Mouse (Mus musculus) ovary, adult 18-20 months (tissue): ENCODE results near the gene Tll1.

ENCODE experiments used
- DNase-seq: peaks from one replicate; pipeline ENCODE4 v3.0.0; 2022; ENCODE audit warnings: low spot score, mixed read lengths

The Tll1 gene

DNA sequence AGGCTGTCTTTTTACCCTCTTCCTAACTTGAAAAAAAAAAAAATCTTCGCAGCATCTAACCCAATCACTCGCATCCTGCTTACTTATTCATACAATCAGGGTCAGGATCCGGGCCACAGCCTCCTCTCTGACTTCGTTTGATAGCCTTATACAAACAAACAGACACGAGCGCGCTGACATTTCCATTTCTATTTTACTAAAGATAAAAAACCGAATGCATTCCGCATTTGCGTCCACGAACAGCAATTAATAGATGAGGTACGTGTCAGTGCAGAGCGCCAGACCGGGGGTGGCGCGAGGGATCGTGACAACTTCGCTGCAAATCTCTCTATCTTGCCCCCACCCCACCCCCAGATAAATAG is at the start of gene Tll1:
Gene Tll1, minus strand, starts transcription at position 248 of the 362 bp plus-strand sequence.
- DNase-seq: no peak

- DNase-seq: no peak
Observed at GRCm38 (mm10) chr8:64238645-64239044, 32.6 kb upstream of the Tll1 start.

GRCm38 (mm10) chr8:64221600-64221999 is 15.5 kb upstream of the Tll1 start:
- no peak for DNase-seq

DNA sequence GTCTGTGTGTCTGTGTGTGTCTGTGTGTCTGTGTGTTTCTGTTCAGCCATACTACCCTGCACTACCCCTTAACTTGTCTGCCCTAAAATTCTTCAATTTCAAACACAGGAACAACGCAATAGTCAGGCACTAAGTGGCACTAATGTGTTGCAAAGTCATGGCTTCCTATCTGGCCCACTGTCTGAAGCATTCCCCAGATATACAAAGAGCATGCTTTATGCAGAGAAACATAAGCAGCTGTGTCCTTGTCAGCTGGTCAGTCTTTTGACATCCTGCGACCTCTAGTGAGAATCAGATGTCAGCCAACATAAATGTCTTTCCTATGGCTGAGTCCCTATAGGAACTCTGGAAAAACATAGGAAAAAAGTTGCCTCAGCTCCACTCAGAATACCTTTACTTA is 11.6 kb upstream of the Tll1 start:
- no peak for DNase-seq

DNA sequence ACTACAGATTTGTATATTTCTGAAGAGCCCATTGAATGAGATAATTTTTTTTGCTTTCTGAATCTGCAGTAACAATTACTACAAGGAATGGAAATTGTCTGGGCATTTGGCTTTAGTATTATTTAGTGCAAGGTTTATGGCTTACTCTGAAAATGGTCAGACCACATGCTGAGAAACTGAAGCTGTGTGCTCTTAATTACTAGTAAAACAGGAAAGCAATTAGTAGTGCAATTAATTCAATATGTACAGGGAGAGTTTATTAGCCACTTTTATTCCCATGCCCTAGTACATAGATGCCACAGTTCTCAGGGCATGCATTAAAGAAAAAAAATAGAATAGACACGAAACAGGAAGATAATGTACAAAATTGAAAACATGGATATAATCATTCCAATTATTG is 10.2 kb upstream of the Tll1 start:
- no peak for DNase-seq

DNA sequence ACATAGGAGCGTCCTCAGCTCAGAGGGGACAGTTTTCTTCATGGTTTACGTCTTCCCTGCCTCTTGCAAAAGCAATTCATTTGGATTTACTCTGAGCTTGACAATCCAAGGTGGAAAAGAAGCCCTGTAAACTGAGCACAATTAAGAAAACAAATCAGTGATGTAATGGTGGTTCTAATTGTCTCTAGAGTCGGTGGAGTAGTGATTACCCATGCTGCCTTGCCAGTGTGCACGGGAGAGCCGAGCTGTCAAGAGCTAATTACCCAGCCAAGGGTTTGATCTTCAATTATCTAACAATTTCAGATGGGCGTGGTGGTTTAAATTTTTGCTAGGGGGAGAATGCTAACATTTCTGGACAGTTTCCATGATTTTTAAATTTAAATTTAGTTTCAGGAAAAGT is 9.3 kb upstream of the Tll1 start:
- no peak for DNase-seq

DNA sequence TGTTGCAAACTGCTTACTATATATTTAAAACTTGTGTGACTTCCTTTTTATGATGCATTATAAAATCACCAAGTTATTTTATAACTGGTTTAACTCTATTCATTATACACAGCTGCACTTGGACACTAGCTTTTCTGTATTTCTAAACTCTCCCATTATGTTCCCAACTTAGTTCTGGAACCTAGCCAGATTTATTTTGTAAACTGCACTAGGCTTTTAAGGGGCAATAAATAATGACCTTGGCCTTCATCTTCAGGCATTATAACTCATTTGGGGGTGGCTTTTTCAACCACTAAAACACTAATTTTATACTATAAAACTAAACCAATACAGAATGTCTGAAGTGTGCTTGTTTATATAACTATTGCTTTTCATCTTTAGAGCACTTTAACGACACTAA is 8.8 kb upstream of the Tll1 start:
- DNase-seq: no peak

- DNase-seq: no peak
Observed at GRCm38 (mm10) chr8:64206411-64206861, 365 bp upstream of the Tll1 start.

GRCm38 (mm10) chr8:64205321-64206023 is 599 bp downstream of the Tll1 start:
- DNase-seq: no peak

DNA sequence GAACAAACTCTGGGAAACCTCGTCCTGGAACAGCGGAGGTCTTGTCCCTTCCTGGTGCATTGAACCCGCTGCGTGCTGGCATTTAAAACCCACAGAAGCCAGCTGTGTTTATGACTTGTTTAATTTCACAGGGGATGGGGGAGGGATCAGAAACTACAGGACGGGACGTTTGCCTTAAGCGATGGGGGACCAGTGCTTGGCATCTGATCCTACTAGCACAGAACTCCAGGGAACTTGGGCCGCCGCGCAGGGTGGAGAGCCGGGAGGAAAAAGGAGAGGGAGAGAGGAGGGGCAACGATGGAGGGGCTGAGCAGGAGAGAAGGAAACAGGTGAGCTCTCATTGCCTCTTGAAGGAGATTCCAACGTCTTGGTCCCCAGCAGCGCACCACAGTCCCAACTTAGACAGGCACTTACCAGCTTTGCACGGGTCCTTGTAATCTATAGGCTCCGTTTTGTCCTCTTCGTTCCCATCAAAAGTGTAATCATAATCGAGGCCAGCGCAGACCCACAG is 1.2 kb downstream of the Tll1 start:
- DNase-seq: no peak

DNA sequence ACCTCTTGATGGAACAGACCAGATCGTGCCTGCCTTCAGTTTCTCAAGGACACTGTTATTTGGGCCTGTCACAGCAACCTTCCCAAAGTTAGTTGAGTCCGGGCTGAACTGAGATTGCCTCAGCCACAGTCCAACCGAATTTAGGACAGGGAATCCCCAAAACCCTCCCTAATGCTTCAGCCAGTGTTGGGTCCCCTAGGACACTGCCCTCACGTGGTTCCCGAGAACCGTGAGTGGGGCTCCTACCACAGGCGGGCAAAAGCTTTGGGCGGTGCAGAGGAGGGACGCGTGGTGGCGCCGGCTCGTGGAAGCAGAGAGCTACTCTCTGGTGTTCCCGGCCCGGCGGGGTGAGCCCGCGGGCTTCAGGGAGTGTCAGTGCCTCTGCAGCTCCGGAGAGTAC is 1.9 kb downstream of the Tll1 start:
- no peak for DNase-seq

- DNase-seq: no peak
Observed at GRCm38 (mm10) chr8:64198326-64198725, 7.7 kb downstream of the Tll1 start.

- no peak for DNase-seq
Observed at GRCm38 (mm10) chr8:64193421-64193820, 12.7 kb downstream of the Tll1 start.

DNA sequence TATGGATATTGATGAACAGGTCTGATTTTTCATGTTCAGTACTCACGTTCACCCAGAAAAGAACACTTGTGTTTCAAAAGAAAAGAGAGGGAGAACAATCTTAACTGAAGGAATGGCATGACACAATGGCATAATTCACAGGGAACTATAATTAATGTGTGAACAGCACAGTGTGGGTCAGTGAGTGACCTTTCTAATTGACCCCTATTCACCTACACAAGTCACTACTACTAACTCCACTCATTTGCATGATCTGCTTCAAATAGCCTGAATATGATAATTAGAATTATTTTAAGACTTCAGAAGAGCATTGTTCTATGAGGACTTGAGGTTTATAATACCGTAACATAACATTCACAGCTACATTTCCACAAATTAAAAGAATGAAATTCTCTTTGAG is 18.2 kb downstream of the Tll1 start:
- DNase-seq: no peak

GRCm38 (mm10) chr8:64176931-64177330 is 29.1 kb downstream of the Tll1 start:
- no peak for DNase-seq

GRCm38 (mm10) chr8:64174916-64175315 is 31.2 kb downstream of the Tll1 start:
- DNase-seq: no peak

GRCm38 (mm10) chr8:64173759-64174158 is 32.3 kb downstream of the Tll1 start:
- DNase-seq: no peak

DNA sequence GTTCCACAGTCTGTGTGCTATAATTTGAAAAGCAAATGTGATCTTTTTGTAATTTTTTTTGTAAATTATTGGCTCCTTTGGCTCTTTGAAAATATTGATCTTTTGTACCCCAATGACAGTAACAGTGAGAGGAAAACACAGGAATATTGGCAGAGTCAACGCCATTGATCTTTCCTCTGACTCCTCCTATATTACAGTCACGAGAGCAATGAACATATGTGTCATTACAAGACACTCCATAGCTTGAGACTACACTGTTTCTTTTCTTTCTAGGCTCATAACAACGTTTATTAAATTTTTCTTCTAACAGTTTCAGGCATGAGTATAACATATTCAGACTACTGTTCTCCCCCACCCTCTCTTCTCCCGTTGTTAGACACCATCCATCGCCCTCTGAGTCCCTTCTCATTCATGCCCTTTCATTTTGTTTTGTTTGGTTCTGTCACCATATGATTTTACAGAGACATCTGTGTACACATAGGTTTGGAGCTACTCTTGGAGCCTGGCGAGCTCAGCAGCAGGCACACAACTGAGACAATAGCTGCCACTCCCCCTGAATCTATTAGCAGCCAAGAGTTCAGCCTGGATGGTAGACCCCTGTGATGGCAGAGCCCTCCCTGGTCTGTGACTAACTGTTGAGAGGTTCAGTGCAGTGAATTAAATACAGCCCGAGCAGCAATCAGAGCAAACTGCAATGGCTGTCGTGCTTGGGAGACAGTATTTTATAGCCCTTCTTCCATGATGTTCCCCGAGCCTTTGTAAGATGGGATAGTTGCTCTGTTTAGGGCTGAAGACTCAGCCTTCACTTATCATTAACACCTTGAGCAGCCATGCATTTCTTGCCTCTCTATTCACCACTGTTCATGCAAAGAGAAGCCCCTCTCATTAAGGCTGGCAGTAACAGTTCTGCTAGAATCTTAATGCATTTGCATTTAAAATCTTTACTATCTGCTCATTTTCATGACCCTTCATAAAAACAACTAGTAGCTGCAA is 52.9 kb downstream of the Tll1 start:
- no peak for DNase-seq

DNA sequence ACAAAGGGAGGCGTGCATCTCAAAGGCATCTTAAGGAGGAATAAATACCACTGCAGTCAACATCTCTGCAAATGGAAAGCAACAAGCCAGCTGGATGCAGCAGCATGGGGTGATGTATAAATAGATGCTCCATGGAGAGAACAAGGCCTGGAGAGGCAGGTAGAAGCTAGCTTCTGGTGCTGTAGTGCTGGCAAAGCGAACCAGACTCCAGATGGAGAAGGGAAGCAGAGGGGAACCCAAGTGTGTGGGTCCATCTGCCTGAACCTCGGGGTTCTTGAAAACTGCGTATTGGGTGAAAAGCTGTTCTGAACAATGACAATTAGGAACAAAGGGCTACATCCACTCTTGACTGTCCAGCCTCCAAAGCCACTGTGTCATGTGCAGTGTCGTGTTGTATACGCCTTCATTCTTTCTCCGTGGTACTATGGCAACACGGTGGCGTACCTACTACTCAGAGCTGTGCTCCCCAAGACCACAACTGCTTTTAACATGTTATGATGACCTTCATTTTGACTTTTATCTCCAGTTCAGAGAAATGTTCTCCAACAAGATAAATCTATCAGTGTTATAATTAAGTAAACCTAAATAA is 53.8 kb downstream of the Tll1 start:
- no peak for DNase-seq

DNA sequence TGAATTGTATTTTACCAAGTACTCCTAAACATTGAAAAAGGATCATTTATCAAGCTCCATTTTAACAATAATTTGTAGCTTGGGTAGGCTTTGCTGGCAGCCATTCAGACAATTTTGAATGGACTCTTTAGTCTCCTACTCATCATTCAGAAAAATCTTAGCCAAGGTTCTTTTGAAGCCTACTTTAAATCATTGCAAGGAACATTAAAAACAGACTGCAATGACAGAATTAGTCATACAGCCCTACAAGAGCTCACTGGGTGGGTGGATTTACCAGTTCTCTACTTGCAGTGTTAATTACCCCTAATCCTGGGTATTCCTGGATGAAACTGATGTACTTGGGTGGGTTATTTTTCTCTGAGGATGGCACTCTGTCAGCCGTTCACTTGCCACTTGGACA is 69.5 kb downstream of the Tll1 start:
- no peak for DNase-seq

- no peak for DNase-seq
Observed at GRCm38 (mm10) chr8:64107190-64107589, 98.9 kb downstream of the Tll1 start.

- no peak for DNase-seq
Observed at GRCm38 (mm10) chr8:64073396-64073795, 132.7 kb downstream of the Tll1 start.

DNA sequence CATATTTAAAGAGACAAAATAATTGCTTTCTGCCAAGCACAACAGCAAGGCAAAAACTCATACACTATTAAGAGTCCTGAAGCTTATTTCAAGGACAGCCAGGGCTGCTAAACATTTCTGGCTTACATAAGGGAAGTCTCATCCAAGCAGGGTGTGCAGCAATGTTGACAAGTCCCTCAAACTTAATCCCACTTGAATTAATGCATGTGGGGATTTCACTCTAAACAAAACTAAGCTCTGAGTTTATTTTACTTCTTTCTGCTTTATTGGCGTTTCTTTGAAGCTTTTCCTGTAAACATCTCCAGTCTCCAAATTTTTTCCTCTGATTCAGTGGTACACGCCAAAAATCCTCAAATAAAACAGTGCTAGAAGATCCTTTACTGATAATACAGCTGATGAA is 146.2 kb downstream of the Tll1 start:
- DNase-seq: no peak
